Mouse (Mus musculus): ENCODE measurements around the gene Adamts7.

Adamts7 gene

GRCm38 (mm10) chr9:90198531-90199449, 35.9 kb downstream of the Adamts7 start:
- peak; percentile 78 for DNase-seq

- no peak for DNase-seq
Observed at GRCm38 (mm10) chr9:90199611-90200010, 36.7 kb downstream of the Adamts7 start.

GRCm38 (mm10) chr9:90200501-90200900, 37.6 kb downstream of the Adamts7 start:
- DNase-seq = no peak

GRCm38 (mm10) chr9:90201096-90201495, 38.2 kb downstream of the Adamts7 start:
- no peak for DNase-seq

DNA sequence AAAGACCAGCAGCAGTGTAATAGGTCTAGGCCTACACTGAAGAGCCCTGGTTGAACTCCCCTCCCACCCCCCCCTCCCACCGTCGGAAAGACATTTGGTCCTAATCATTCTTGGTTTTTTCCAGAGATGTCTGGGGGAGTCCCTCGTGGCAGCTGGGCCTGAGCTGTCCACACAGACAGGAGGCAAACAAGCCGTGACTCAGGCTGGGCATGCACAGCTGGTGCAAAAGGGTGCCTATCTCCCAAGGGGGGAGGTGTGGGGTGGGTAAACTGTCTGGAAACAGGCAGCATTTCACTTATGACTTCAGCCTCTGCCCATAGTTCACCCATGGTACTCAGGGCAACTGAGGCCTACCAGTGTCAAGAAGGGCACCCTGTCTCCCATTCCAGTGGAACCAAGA, 38.7 kb downstream of the Adamts7 start:
- DNase-seq = no peak

DNA sequence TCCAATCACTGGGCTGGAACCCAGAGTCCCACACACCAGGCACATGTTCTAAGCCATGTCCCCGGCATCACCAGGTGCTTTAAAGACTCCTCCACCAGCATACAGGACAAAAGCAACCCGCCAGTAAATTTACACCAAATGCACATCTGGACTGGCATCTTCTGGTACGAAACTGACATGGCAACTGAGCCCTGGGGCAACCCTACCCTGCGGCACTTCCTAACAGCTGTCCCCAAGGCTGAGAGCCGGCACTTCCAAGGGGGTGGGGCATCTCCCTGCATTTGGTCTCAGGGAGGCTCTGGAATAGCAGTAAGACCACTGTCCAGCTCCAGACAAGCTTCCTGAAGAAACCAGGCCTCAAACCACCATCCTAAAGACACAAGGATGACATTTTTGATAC, 40.4 kb downstream of the Adamts7 start:
- DNase-seq = no peak

DNA sequence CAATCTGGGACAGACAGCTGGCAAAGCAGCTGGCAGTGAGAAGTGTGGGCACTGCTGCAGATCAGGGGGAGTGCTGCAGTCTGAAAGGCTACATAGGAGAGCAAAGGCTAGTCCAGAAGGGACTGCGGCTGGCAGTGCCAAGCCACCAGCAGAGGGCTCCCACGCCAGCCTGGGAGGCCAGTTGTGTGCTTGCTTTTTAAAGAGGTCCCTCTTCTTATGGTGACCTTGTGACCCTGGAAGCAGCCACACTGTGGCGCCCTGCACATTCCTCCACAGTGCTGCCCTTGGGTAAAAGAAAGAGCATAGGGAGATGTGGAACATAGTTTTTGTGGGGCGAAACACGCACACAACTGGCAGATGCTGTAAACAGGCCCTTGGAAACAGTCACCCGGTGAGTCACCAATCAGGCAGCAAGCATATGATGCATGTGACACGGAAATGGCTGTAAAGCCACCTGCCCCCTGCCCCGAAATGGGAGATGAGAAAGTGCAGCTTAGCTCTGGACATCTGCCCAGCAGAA, 41.6 kb downstream of the Adamts7 start:
- DNase-seq = no peak

DNA sequence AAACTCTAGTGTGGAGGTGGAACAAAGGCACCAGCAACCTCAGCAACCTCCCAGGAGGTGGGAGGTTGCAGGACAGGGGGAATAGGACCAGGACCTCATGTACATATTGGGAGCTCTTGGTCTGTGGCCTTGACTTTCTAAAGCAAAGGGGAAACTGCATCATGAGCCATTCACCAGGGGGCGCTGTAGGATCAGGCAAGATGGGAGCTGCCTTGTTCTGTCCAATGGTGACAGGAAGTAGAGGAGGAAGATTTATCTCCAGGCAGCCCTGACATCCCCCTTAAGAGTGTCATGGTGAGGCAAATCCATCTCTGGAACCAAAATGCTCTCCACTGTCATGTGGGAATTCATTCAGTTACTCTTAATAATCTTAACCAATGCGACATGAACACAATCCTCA, 43.6 kb downstream of the Adamts7 start:
- peak; percentile 57 for DNase-seq

DNA sequence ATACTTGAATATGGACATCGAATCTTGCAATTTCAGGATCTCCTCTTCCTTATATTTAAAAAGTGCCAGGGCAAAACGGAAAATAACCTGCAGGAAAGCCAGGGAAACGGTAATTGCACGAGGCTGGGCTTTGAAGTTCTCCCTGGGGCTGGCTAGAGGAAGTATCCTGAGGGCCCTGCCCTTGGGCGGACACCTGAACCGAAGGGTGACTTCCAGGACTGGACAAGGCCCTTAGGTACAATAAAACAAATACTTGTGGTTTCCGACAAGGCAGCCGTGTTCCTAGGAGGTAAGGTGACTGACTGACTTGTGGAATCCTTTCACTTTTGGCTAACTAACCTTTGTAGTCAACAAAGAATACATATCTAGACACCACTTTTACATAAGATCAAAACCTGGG, 44.9 kb downstream of the Adamts7 start:
- DNase-seq = no peak

- DNase-seq = no peak
Observed at GRCm38 (mm10) chr9:90208655-90209054, 45.8 kb downstream of the Adamts7 start.

DNA sequence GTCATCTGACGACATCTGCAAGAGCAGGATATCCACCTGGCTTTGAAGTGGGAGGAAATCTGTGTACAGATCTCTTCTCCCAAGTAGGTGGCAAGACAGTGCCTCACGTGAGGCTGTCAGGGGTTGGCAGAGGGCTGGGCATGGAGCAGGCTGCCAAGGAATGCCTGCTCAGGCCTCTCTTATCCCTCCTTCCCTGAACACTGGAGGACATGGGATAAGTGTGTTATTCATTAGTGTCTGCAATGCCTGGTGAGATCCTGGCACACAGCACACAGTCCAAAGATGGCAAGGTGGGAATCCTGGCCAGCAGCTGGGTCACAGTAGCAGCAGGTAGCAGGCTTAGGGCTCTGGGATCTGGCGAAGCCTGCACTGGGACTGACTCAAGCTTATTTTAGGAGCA, 50.3 kb downstream of the Adamts7 start:
- no peak for DNase-seq

GRCm38 (mm10) chr9:90216259-90217001, 53.6 kb downstream of the Adamts7 start:
- DNase-seq = no peak

- no peak for DNase-seq
Observed at GRCm38 (mm10) chr9:90217501-90217900, 54.6 kb downstream of the Adamts7 start.

- no peak for DNase-seq
Observed at GRCm38 (mm10) chr9:90222275-90222674, 59.4 kb downstream of the Adamts7 start.

- peak; percentile 14 for DNase-seq
Observed at GRCm38 (mm10) chr9:90226081-90226741, 63.3 kb downstream of the Adamts7 start.

- no peak for DNase-seq
Observed at GRCm38 (mm10) chr9:90226742-90227096, 63.9 kb downstream of the Adamts7 start.

GRCm38 (mm10) chr9:90227171-90227570, 64.3 kb downstream of the Adamts7 start:
- DNase-seq = peak; percentile 24

- DNase-seq = no peak
Observed at GRCm38 (mm10) chr9:90232781-90233690, 70.2 kb downstream of the Adamts7 start.

GRCm38 (mm10) chr9:90233906-90234419, 71.1 kb downstream of the Adamts7 start:
- no peak for DNase-seq

DNA sequence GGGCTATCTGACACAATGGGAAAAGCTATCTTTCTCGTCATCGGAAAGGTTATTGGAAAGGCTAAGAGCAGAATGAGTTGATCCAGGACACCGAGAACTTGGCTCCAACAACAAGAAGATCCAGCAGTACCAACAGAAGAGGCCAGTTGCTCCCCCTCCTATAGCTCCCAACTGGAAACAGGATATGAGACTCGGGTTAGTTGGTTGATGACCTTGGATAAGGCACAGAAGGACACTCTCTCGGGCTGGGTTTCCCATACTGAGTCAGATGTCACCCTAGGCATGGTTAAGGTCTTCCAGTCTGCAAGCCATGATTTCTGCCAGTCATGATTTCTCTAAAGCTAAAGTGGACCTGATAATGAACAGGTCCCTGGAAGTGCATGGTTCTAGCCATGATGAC, 71.9 kb downstream of the Adamts7 start:
- no peak for DNase-seq

DNA sequence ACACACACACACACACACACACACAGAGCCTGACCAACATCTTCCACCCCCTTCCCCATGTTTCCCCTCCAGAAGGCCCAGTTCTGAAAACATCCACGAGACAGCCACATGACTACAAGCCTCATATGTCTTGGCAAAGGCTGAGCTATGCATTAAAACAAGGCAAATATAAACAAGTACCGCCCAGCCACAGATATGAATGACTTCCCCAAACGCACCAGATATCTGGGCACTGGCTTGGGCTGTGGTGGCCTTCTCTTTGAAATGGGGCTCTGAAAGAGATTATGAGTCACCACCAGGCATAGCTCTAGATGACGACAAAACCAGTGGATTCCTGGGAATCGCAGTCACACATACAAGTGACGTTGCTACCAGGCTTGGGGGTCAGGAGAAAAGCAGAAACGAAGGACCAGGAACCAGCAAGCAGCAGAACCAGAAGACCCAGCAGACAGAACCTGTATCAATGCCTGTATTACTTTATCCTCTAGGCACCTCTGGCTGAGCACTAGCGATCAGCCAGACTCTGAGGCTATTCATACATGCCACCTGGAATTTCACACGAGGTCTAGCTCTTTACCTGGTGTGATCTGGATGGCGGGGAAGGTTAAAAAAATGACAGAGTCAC, 72.5 kb downstream of the Adamts7 start:
- no peak for DNase-seq

GRCm38 (mm10) chr9:90236817-90237216, 73.9 kb downstream of the Adamts7 start:
- no peak for DNase-seq

All from kidney, adult 11 months (tissue).